Comparison of ENCODE assay signal across 8 mouse cellular contexts in the genomic region with DNA sequence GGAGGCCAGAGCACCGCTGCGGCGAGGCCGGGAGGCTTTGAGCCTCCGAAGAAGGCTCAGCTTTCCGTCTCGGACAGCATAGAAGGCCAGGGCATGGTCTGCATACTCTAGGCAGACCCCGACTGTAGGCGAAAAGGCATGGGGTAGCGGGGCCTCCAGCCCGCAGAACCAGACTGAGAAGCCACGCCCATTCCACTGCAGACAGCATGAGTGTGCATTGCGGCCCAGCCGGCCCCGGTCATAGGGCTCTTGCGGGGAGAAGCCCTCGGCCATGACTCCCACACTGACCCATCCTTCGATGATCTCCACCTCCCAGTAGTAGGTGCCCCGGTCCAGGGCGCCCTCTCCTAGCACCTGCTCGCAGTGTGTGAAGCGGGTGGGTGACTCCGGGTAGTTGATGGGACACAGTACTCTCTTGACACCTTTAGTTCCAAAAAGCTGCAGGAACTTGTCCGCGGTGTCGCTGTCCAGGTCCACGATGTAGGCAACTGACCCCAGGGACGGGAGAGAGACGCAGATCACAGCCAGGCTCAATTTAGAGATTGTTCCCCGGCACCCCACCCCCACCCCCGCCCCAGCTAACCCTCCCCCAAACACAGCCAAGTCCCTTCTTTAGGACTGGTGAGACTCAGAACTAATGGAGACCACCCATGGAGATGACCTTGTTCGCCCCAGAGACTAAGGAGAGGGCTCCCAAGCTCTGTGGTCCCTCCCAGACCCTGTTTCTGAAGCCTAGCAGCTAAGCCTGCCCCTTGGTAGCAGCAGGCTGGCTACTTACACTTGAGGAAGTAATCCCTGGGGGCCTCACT. TPM values are rescaled to one million over a fixed set of nuclear protein-coding genes. Genes with fewer than 3 reads are reported as not detected.
A peak's percentile ranks its signal among the peaks of the same experiment; 100 is the strongest.
DNase-seq lines count a peak whose midpoint lies in the region; ATAC-seq and TF ChIP-seq lines count a peak whose summit lies in the region.

No protein-coding gene starts in this region.

- H3K36me3 ChIP-seq in forebrain, embryonic 11.5 days (ENCODE audit: control insufficient read depth, insufficient read depth, low read length): no peaks in the 10 kb centered on the region
- no peaks in the 10 kb centered on the region for H3K36me3 ChIP-seq in forebrain, embryonic 14.5 days (ENCODE audit: control insufficient read depth, insufficient read depth, low read length)
- H3K36me3 ChIP-seq in intestine, postnatal 0 days (ENCODE audit: control insufficient read depth, insufficient read depth): no peaks in the 10 kb centered on the region
- H3K36me3 ChIP-seq in midbrain, embryonic 15.5 days (replicated peaks): no peaks in the 10 kb centered on the region

- peaks cover 54% of the 10 kb centered on the region for H3K27me3 ChIP-seq in forebrain, embryonic 11.5 days (ENCODE audit: control insufficient read depth, insufficient read depth, low read length)
- H3K27me3 ChIP-seq in forebrain, embryonic 14.5 days (replicated peaks; ENCODE audit: control insufficient read depth, insufficient read depth, low read length): peaks cover 54% of the 10 kb centered on the region
- peaks cover 28% of the 10 kb centered on the region for H3K27me3 ChIP-seq in intestine, postnatal 0 days (replicated peaks; ENCODE audit: control insufficient read depth, insufficient read depth, low read length)
- H3K27me3 ChIP-seq in midbrain, embryonic 15.5 days (replicated peaks): peaks cover 54% of the 10 kb centered on the region
- H3K27me3 ChIP-seq in cerebellum, adult 2 months (ENCODE audit: control insufficient read depth, insufficient read depth, low read length): peaks cover 6% of the 10 kb centered on the region

- H3K4me2 ChIP-seq in forebrain, embryonic 11.5 days (ENCODE audit: low read depth, low read length, severe bottlenecking): peak overlapping the region; percentile 29; the same call in 1 of the 2 replicates
- H3K4me2 ChIP-seq in forebrain, embryonic 14.5 days (ENCODE audit: low read length): no peak overlapping the region
- peak overlapping the region; percentile 75 for H3K4me2 ChIP-seq in intestine, postnatal 0 days (replicated peaks; ENCODE audit: low read depth)
- H3K4me2 ChIP-seq in midbrain, embryonic 15.5 days: peak overlapping the region; percentile 19; the same call in 1 of the 2 replicates

- H3K4me1 ChIP-seq in forebrain, embryonic 11.5 days (replicated peaks; ENCODE audit: control insufficient read depth, insufficient read depth, low read length): peaks cover 39% of the 10 kb centered on the region
- peaks cover 12% of the 10 kb centered on the region for H3K4me1 ChIP-seq in forebrain, embryonic 14.5 days (ENCODE audit: control insufficient read depth, insufficient read depth, low read length)
- H3K4me1 ChIP-seq in intestine, postnatal 0 days (replicated peaks; ENCODE audit: control insufficient read depth, insufficient read depth, low read length): peaks cover 29% of the 10 kb centered on the region
- H3K4me1 ChIP-seq in midbrain, embryonic 15.5 days: peaks cover 48% of the 10 kb centered on the region
- H3K4me1 ChIP-seq in cerebellum, adult 2 months (ENCODE audit: control insufficient read depth, insufficient read depth, low read length): peaks cover 17% of the 10 kb centered on the region

- peak; percentile 47; the same call in 1 of the 2 replicates for ATAC-seq in forebrain, embryonic 11.5 days (replicated peaks; ENCODE audit: low FRiP score)
- no peak for ATAC-seq in forebrain, embryonic 14.5 days
- no peak for ATAC-seq in intestine, postnatal 0 days
- ATAC-seq in midbrain, embryonic 15.5 days (replicated peaks): no peak

- TF ChIP-seq POLR2A in cerebellum, adult 2 months (IDR thresholded peaks at IDR 0.05; ENCODE audit: borderline replicate concordance, insufficient read depth, low read length): no peak

- no peaks in the 10 kb centered on the region for H3K9me3 ChIP-seq in forebrain, embryonic 11.5 days (ENCODE audit: control insufficient read depth, low read length)
- H3K9me3 ChIP-seq in forebrain, embryonic 14.5 days (replicated peaks; ENCODE audit: control insufficient read depth, low read length): no peaks in the 10 kb centered on the region
- no peaks in the 10 kb centered on the region for H3K9me3 ChIP-seq in intestine, postnatal 0 days (ENCODE audit: control insufficient read depth)
- no peaks in the 10 kb centered on the region for H3K9me3 ChIP-seq in midbrain, embryonic 15.5 days

- 21% methylated on average over 32 of the region's 32 CpGs for WGBS in forebrain, embryonic 11.5 days
- WGBS in forebrain, embryonic 14.5 days: 31% methylated on average over 32 of the region's 32 CpGs
- 37% methylated on average over 32 of the region's 32 CpGs for WGBS in intestine, postnatal 0 days
- WGBS in midbrain, embryonic 15.5 days: 22% methylated on average over 32 of the region's 32 CpGs
- 51% methylated on average over 32 of the region's 32 CpGs for WGBS in cerebellum, adult 2 months

- no peak overlapping the region for H3K27ac ChIP-seq in forebrain, embryonic 11.5 days (ENCODE audit: low read depth, low read length)
- H3K27ac ChIP-seq in forebrain, embryonic 14.5 days (ENCODE audit: low read depth, low read length): no peak overlapping the region
- no peak overlapping the region for H3K27ac ChIP-seq in intestine, postnatal 0 days (ENCODE audit: low read depth, low read length)
- H3K27ac ChIP-seq in midbrain, embryonic 15.5 days: no peak overlapping the region
- H3K27ac ChIP-seq in cerebellum, adult 2 months (ENCODE audit: insufficient read depth, low read length): no peak overlapping the region

- no peak for TF ChIP-seq CTCF in intestine, postnatal 0 days (IDR thresholded peaks at IDR 0.05; ENCODE audit: low read depth)
- no peak for TF ChIP-seq CTCF in cerebellum, adult 2 months (IDR thresholded peaks at IDR 0.05; ENCODE audit: borderline replicate concordance, insufficient read depth, low read depth, low read length)

- 0 out of 2 replicates have a peak overlapping the region, but pooled peaks have one; percentile 2 for H3K9ac ChIP-seq in forebrain, embryonic 11.5 days (ENCODE audit: low read length)
- no peak overlapping the region for H3K9ac ChIP-seq in forebrain, embryonic 14.5 days (ENCODE audit: low read length)
- no peak overlapping the region for H3K9ac ChIP-seq in intestine, postnatal 0 days (ENCODE audit: low read depth, low read length)
- H3K9ac ChIP-seq in midbrain, embryonic 15.5 days: no peak overlapping the region

- H3K4me3 ChIP-seq in forebrain, embryonic 11.5 days (ENCODE audit: low read depth, low read length): 0 out of 2 replicates have a peak overlapping the region, but pooled peaks have one; percentile 6
- no peak overlapping the region for H3K4me3 ChIP-seq in forebrain, embryonic 14.5 days (ENCODE audit: low read depth, low read length)
- no peak overlapping the region for H3K4me3 ChIP-seq in intestine, postnatal 0 days (ENCODE audit: low read depth, low read length)
- H3K4me3 ChIP-seq in midbrain, embryonic 15.5 days: no peak overlapping the region
- no peak overlapping the region for H3K4me3 ChIP-seq in cerebellum, adult 2 months (replicated peaks; ENCODE audit: insufficient read depth, low read depth, low read length)

- DNase-seq in forebrain, embryonic 11.5 days (ENCODE audit: low spot score): peak; percentile 77
- DNase-seq in forebrain, embryonic 14.5 days (ENCODE audit: low spot score): no peak
- DNase-seq in R1 (ENCODE audit: low read depth, low spot score): peak; percentile 66
- DNase-seq in thymus, postnatal 36 days: no peak
- no peak for DNase-seq in cerebellum, adult 2 months
- DNase-seq in right cerebral cortex, postnatal 14 days: no peak

RNA-seq across cellular contexts. Expression of gene Wbp2, which starts 19.6 kb away (rescaled TPM):
- 100.0 and 111 TPM in 2 replicates for polyA plus RNA-seq in forebrain, embryonic 11.5 days (2014; fragmentation: Nextera tagmentation; extraction: Ambion mirVana)
- 145 and 166 TPM in 2 replicates for polyA plus RNA-seq in forebrain, embryonic 14.5 days (2014; fragmentation: Nextera tagmentation; extraction: Ambion mirVana)
- 179 and 201 TPM in 2 replicates for polyA plus RNA-seq in intestine, postnatal 0 days (2015; fragmentation: Nextera tagmentation; extraction: Ambion mirVana)
- polyA plus RNA-seq in midbrain, embryonic 15.5 days (2015; fragmentation: Nextera tagmentation; extraction: Ambion mirVana): 165 and 173 TPM in 2 replicates
- polyA plus RNA-seq in cerebellum, adult 2 months (2012; rRNA removed): 509 and 539 TPM in 2 replicates

RNA-seq across cellular contexts. Expression of gene Trim47, which starts 20.7 kb away (rescaled TPM):
- 3.4 and 3.8 TPM in 2 replicates for polyA plus RNA-seq in forebrain, embryonic 11.5 days (2014; fragmentation: Nextera tagmentation; extraction: Ambion mirVana)
- polyA plus RNA-seq in forebrain, embryonic 14.5 days (2014; fragmentation: Nextera tagmentation; extraction: Ambion mirVana): 4.0 and 6.0 TPM in 2 replicates
- 15.7 and 16.1 TPM in 2 replicates for polyA plus RNA-seq in intestine, postnatal 0 days (2015; fragmentation: Nextera tagmentation; extraction: Ambion mirVana)
- polyA plus RNA-seq in midbrain, embryonic 15.5 days (2015; fragmentation: Nextera tagmentation; extraction: Ambion mirVana): 10.5 and 12.2 TPM in 2 replicates
- polyA plus RNA-seq in cerebellum, adult 2 months (2012; rRNA removed): 4.1 TPM in 2 replicates

RNA-seq across cellular contexts. Expression of gene Trim65, which starts 24.6 kb away (rescaled TPM):
- 1.8 and 1.9 TPM in 2 replicates for polyA plus RNA-seq in forebrain, embryonic 11.5 days (2014; fragmentation: Nextera tagmentation; extraction: Ambion mirVana)
- polyA plus RNA-seq in forebrain, embryonic 14.5 days (2014; fragmentation: Nextera tagmentation; extraction: Ambion mirVana): 0.97 and 1.1 TPM in 2 replicates
- 3.1 and 3.3 TPM in 2 replicates for polyA plus RNA-seq in intestine, postnatal 0 days (2015; fragmentation: Nextera tagmentation; extraction: Ambion mirVana)
- polyA plus RNA-seq in midbrain, embryonic 15.5 days (2015; fragmentation: Nextera tagmentation; extraction: Ambion mirVana): 2.7 and 3.1 TPM in 2 replicates
- 7.9 and 9.3 TPM in 2 replicates for polyA plus RNA-seq in cerebellum, adult 2 months (2012; rRNA removed)

RNA-seq across cellular contexts. Expression of gene Unc13d, which starts 28.6 kb away (rescaled TPM):
- 1.6 and 2.2 TPM in 2 replicates for polyA plus RNA-seq in forebrain, embryonic 11.5 days (2014; fragmentation: Nextera tagmentation; extraction: Ambion mirVana)
- 0.19 and 0.62 TPM in 2 replicates for polyA plus RNA-seq in forebrain, embryonic 14.5 days (2014; fragmentation: Nextera tagmentation; extraction: Ambion mirVana)
- polyA plus RNA-seq in intestine, postnatal 0 days (2015; fragmentation: Nextera tagmentation; extraction: Ambion mirVana): 1.1 and 1.2 TPM in 2 replicates
- 0.70 and 1.5 TPM in 2 replicates for polyA plus RNA-seq in midbrain, embryonic 15.5 days (2015; fragmentation: Nextera tagmentation; extraction: Ambion mirVana)
- 3.8 and 5.7 TPM in 2 replicates for polyA plus RNA-seq in cerebellum, adult 2 months (2012; rRNA removed)

RNA-seq across cellular contexts. Expression of gene Mrpl38, which starts 32.3 kb away (rescaled TPM):
- 98.0 and 109 TPM in 2 replicates for polyA plus RNA-seq in forebrain, embryonic 11.5 days (2014; fragmentation: Nextera tagmentation; extraction: Ambion mirVana)
- 79.6 and 83.4 TPM in 2 replicates for polyA plus RNA-seq in forebrain, embryonic 14.5 days (2014; fragmentation: Nextera tagmentation; extraction: Ambion mirVana)
- 35.6 and 38.5 TPM in 2 replicates for polyA plus RNA-seq in intestine, postnatal 0 days (2015; fragmentation: Nextera tagmentation; extraction: Ambion mirVana)
- polyA plus RNA-seq in midbrain, embryonic 15.5 days (2015; fragmentation: Nextera tagmentation; extraction: Ambion mirVana): 81.7 and 85.1 TPM in 2 replicates
- 61.9 and 66.2 TPM in 2 replicates for polyA plus RNA-seq in cerebellum, adult 2 months (2012; rRNA removed)

Comparison
In these comparisons a context has a peak if more than half of its experiments do, and no peak if none do; other contexts are left out.
1. DNase-seq: peak in forebrain, embryonic 11.5 days (single experiment) and R1 (single experiment); none in forebrain, embryonic 14.5 days (single experiment), thymus, postnatal 36 days (0 of 2), cerebellum, adult 2 months (0 of 2) and right cerebral cortex, postnatal 14 days (single experiment).